Mouse (Mus musculus): ENCODE results near the gene Eml5.

Gene Eml5

GRCm38 (mm10) chr12:98900881-98901801, at the start of gene Eml5:
Eml5 (minus strand) TSS chr12:98901484.
- peak; percentile 92 for DNase-seq

- no peak for DNase-seq
Observed at GRCm38 (mm10) chr12:98932856-98933255, 31.6 kb upstream of the Eml5 start.

GRCm38 (mm10) chr12:98932441-98932840, 31.2 kb upstream of the Eml5 start:
- no peak for DNase-seq

DNA sequence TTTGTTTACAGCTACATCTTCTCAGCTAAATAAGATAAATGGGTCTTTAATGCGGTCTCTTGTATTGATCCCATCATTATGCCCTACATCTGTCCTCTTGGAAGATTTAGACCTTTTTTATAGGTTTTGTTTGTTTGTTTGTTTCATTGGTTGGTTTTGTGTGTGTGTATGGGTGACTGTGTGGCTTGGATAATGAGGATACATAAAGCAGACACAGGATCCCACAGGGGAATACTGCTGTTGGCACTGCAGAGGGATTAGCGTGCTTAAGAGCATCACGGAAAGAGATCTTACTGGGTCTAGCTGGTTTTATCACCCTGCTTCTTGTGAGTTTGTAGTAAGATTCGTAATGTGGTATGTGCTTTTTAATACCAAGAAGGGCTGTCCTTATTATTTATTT, 29.9 kb upstream of the Eml5 start:
- DNase-seq: no peak

GRCm38 (mm10) chr12:98920194-98920991, 19.1 kb upstream of the Eml5 start, which contains the start of gene Ttc8:
Ttc8 (plus strand) TSS chr12:98920574.
- peak; percentile 95 for DNase-seq

- DNase-seq: no peak
Observed at GRCm38 (mm10) chr12:98910096-98910495, 8.8 kb upstream of the Eml5 start.

DNA sequence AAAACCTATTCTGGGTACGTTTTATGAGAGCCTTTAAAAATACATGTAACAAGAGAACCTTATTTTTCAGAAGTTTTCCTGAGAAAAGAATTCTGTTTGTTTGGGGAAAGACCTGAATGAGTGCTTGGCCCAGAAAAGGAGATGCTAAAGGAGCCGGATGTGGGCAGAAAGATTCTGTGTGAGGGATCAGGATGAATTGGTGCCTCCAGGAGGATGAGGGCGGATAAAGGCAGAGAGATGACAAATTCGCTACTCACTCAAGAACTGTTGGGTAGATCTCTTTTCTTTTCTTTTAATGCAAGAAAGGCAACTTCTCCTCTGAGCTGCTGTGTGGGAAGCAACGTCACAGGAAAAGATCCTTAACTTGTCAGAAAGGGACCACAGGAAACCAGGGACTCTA, 4.2 kb upstream of the Eml5 start:
- no peak for DNase-seq

- peak; percentile 63 for DNase-seq
Observed at GRCm38 (mm10) chr12:98900341-98900880, 873 bp downstream of the Eml5 start.

DNA sequence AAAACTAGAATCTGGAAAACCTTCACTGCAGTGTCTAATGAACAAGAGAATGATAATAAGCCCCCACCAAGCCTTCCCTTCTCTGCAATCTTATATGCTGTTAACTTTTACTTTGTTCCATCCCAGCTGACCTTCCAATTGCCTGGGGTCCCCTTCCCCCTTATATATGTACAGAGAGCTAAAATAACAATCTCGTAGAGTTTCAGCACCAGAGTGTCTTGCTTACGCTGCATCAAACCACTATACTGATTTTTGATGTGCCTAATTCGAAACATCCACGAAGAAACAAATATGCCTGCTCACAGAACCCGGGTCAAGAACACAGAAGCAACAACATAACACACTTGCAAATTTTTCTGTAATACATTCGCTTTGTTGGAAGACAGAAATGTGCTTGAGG, 1.6 kb downstream of the Eml5 start:
- no peak for DNase-seq

DNA sequence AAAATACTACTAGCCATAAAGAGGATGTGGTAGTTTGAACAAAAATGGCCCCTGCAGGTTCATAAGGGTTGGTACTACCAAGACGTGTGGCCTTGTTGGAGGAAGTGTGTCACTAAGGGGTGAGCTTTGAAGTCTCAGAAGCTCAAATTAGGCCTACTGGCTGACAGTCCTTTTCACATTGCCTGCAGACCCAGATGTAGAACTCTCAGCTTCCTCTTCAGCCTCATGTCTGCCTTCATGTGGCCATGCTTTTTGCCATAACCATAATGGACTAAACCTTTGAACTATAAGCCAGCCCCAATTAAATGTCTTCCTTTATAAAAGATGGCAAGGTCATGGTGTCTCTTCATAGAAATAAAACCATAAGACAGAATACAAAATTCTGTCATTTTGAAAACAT, 4.5 kb downstream of the Eml5 start:
- no peak for DNase-seq

- DNase-seq: peak; percentile 66
Observed at GRCm38 (mm10) chr12:98884515-98884914, 16.8 kb downstream of the Eml5 start.

GRCm38 (mm10) chr12:98881796-98882195, 19.5 kb downstream of the Eml5 start:
- DNase-seq: no peak

GRCm38 (mm10) chr12:98878693-98879092, 22.6 kb downstream of the Eml5 start:
- DNase-seq: no peak

DNA sequence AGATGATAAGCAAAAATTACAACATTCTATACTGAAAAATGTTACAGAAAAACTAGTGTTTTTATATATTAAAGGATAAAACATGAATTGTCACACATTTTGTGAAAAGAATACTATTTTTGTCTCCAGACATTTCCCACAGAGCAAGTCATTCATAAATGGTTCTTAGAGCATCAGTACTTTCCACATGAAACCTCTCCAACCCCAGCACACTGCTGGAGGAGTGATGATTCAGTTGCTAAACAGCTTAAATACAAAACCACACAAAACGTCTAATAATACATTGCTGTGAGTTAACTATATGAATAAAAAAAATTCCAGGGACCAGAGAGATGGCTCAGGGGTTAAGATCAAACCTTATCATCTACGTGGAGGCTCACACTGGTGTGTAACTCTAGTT, 26.1 kb downstream of the Eml5 start:
- no peak for DNase-seq

DNA sequence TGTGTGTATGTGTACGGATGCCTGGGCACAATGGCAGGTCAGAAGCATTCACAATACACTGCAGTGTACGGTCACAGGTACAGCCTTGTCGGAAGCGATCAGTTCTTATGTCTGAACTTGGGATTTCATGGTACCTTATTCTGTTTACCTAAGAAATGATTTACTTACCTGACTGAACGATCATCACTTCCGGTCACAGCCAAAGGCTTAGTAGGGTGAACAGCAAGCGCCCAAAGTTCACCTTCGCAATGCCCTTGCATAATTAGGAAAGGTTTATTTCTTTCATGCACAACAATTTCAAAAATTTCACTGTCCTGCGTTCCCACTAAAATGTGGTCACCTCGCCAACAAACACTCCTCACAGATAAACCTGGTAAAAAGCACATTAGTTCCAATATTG, 28.4 kb downstream of the Eml5 start:
- no peak for DNase-seq

DNA sequence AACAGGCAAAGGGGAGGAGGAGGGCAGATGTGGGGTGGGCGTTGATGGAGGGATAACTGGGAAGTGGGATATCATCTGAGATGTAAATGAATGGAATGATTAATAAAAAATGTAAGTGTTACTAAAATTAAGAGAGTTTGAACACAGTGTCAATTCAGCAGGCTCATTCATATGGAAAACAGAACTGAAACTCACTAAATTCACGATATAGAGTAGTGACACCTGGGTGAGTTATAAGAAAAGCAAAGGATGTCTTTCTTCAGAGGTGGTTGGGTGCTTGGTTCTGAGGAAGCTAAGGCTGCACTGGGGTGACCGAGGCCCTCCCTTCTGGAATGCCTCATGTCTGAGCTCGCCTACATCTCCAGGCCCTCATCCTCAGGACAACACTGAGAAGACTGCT, 37.8 kb downstream of the Eml5 start:
- no peak for DNase-seq

- no peak for DNase-seq
Observed at GRCm38 (mm10) chr12:98860316-98860715, 41.0 kb downstream of the Eml5 start.

- DNase-seq: peak; percentile 43
Observed at GRCm38 (mm10) chr12:98850767-98851166, 50.5 kb downstream of the Eml5 start.

GRCm38 (mm10) chr12:98844774-98845173, 56.5 kb downstream of the Eml5 start:
- DNase-seq: no peak

GRCm38 (mm10) chr12:98840135-98840534, 61.1 kb downstream of the Eml5 start:
- DNase-seq: no peak

DNA sequence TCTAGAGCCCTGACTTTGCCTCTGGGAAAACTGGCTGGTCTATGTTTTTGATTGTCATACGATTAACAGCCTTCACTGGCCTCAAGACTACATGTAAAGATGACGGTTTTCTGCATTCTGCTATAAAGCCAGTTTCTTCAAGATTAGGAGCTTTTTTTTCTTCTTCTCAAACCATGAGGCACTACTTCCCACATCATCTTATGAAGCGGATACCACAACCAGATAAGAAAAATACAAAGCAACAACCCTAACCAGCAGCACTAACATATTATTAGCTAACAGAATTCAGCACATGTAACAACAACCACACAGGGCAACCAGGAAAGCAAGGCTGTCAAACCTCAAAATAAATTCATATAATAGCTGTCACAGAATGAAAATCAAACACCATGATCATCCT, 63.3 kb downstream of the Eml5 start:
- DNase-seq: no peak

- no peak for DNase-seq
Observed at GRCm38 (mm10) chr12:98835466-98835865, 65.8 kb downstream of the Eml5 start.

- DNase-seq: no peak
Observed at GRCm38 (mm10) chr12:98834879-98835278, 66.4 kb downstream of the Eml5 start.

- DNase-seq: no peak
Observed at GRCm38 (mm10) chr12:98833901-98834300, 67.4 kb downstream of the Eml5 start.
